Mouse (Mus musculus): ENCODE results near the gene Kif13a. TPM values are rescaled to one million over a fixed set of nuclear protein-coding genes. Genes with fewer than 3 reads are reported as not detected.

Gene Kif13a
- total RNA-seq, 2 experiments from 2014 or later = 110 to 116 TPM

- peak; percentile 69 to 75 for DNase-seq
Measured at GRCm38 (mm10) chr13:46727038-46727836, 202.4 kb downstream of the Kif13a start.

- no peak for DNase-seq
Measured at GRCm38 (mm10) chr13:46726288-46727037, 203.2 kb downstream of the Kif13a start.

- no peak for DNase-seq
Measured at GRCm38 (mm10) chr13:46725227-46725626, 204.4 kb downstream of the Kif13a start.

- peak in 1 of 2 experiments; percentile 18 for DNase-seq
Measured at GRCm38 (mm10) chr13:46724371-46724770, 205.3 kb downstream of the Kif13a start.

GRCm38 (mm10) chr13:46721009-46721408 is 208.7 kb downstream of the Kif13a start:
- no peak for DNase-seq

- no peak for DNase-seq
Measured at GRCm38 (mm10) chr13:46718893-46719400, 210.7 kb downstream of the Kif13a start.

- no peak for DNase-seq
Measured at GRCm38 (mm10) chr13:46715976-46716639, 213.6 kb downstream of the Kif13a start.

GRCm38 (mm10) chr13:46713486-46713885 is 216.2 kb downstream of the Kif13a start:
- no peak for DNase-seq

- DNase-seq = no peak
Measured at GRCm38 (mm10) chr13:46703138-46703537, 226.5 kb downstream of the Kif13a start.

GRCm38 (mm10) chr13:46701486-46701885 is 228.2 kb downstream of the Kif13a start:
- no peak for DNase-seq

GRCm38 (mm10) chr13:46699372-46699771 is 230.3 kb downstream of the Kif13a start:
- no peak for DNase-seq

Other genes starting within 250 kb of the Kif13a start
- gene Nup153, start 201.9 kb downstream of the Kif13a start, total RNA-seq (2021) = 10 to 100 TPM; 33.6 to 40.2 TPM
- gene Nhlrc1, start 85.0 kb upstream of the Kif13a start, total RNA-seq (2021) = 1 to 10 TPM; 6.5 to 7.0 TPM
- gene Kdm1b, start 113.6 kb upstream of the Kif13a start, total RNA-seq (2021) = 10 to 100 TPM; 10.9 to 12.0 TPM
- 1 to 10 TPM; 4.7 TPM for gene Tpmt, start 114.9 kb upstream of the Kif13a start, total RNA-seq (2021)
- gene Dek, start 176.3 kb upstream of the Kif13a start, total RNA-seq (2021) = 10 to 100 TPM; 32.6 to 37.9 TPM
- 10 to 100 TPM; 35.6 to 44.5 TPM for gene Rnf144b, start 192.8 kb upstream of the Kif13a start, total RNA-seq (2021)

All from heart, adult 18-20 months (tissue).